Mouse (Mus musculus) ovary, adult 10 weeks (tissue): ENCODE results near the gene Izumo3. TPM values are rescaled to one million over a fixed set of nuclear protein-coding genes. Genes with fewer than 3 reads are reported as not detected.

Experiments
- polyA plus RNA-seq: library from polyadenylated mRNA; stranded (reverse); fragments of 350-450 nt; fragmentation: Illumina TruSeq; extraction: RNeasy Lipid Tissue Mini Kit (QIAGEN cat#74804); gene quantifications from one replicate; pipeline ENCODE4 v1.2.3, GENCODE M21; 2014

Gene Izumo3
- not detected for polyA plus RNA-seq

GRCm38 (mm10) chr4:92147134-92147533 lies at the start of gene Izumo3:
TSS of gene Izumo3 (minus strand) at chr4:92147234.

GRCm38 (mm10) chr4:92191649-92192048 lies 44.6 kb upstream of the Izumo3 start, which contains the start of gene Gm12666:
TSS of gene Gm12666 (minus strand) at chr4:92191749.

Other genes with a start within 250 kb of the Izumo3 start
- gene Gm12666, start 44.5 kb upstream of the Izumo3 start, polyA plus RNA-seq: not detected